Mouse (Mus musculus): ENCODE measurements around the gene Hes6.

The Hes6 gene

DNA sequence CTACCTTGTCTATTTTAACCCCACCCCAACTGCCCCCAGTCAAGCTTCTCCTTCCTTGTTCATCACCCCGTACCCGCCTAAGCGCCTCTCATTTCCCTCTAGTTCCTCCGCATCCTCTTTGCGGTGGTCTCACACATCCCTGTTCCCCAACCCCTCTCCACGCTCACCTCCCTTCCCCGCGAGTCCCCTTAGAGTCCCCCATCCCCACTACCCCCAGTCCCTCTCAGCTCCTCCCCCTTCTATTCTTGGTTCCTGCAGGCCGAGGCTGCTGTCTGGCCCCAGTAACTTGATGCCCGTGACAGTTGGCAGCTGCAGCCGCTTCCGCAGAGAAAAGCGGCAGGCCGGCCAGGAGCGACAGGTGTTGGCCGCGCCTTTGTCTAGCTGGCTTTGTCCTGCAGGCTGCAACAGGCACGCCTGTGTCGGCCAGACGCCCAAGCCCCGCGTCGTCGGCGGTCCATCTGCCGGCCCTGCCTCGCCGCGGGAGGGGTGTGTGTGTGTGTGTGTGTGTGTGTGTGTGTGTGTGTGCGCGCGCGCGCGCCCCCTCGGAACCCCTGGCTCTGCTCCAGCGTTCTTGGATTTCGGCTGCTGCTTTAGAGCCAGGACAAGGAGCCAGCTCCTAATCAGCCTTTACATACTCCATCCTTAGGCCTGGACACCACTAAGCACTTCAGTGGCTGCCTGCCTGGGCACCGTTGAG lies at the start of gene Hes6:
Gene Hes6 (minus strand): TSS at position 141 of the 697 bp plus-strand sequence.
- peak; percentile 51 to 56 for DNase-seq

DNA sequence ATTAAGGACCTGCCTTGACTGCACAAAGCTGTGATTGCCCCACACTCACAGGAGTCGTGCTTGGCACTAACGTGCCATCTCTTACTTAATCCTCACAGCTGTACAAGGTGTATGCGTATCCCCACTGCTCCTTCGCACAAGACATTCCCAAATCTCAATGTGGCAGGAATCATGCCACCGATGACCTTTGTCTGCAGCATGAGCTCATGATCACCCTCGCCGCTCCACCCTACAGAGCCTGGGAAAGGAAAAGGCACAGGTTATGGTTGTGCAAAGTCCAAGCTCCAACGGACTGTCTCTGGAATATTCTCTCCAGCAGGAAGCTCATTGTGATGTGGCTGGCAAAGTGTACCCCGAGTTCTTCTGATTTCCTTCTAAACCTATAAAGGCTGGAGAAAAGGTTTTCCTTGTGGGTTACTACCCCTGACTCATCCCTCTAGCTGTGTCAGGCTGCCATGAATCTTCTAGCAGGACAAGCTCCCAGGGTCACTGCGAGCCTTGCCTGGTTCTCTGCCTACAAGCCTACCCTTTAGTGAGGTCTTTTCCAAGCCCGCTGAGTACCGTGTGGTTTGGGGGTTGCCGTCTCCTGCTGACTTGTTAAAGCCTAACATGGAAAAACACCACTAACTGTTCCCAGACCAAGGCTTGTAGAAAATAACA lies 49.6 kb upstream of the Hes6 start:
- no peak for DNase-seq

DNA sequence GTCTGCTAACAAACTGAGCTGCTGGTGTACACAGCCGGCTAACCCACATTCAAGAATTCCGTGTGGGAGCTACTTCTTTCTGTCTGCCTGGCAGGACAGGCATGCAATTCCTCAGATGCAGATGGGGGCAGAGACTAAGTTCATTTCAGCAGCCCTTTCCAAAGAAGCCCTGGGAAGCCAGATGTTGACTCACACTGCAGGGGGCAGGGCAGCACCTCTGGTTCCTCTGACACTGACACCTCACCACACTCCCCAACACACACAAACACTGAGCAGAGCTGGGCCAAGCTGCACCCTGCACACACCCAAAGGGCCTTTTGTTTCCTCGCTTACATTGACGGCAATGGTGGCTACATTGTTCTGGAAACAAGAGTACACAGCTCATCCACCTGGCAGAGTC lies 46.7 kb upstream of the Hes6 start:
- peak in 1 of 2 experiments; percentile 3 for DNase-seq

DNA sequence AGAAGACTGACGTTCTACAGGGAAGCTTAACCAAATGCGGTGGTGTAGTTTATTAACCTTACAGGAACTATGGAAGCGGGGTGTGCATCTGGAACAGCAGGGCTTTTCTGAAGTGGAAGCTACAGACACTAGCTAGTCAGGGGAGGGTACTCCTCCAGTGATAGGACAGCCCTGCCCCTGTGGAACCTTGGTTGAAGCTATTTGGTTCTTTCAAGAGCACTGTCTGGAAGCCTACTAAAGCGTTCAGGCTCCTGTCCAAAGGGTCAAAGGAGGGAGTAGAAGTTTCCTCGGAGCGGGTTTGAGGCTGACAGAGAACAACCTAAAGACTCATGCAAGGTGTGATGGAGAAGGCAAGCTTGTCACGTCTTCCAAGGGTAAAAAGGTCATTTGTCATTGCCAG lies 46.2 kb upstream of the Hes6 start:
- no peak for DNase-seq

DNA sequence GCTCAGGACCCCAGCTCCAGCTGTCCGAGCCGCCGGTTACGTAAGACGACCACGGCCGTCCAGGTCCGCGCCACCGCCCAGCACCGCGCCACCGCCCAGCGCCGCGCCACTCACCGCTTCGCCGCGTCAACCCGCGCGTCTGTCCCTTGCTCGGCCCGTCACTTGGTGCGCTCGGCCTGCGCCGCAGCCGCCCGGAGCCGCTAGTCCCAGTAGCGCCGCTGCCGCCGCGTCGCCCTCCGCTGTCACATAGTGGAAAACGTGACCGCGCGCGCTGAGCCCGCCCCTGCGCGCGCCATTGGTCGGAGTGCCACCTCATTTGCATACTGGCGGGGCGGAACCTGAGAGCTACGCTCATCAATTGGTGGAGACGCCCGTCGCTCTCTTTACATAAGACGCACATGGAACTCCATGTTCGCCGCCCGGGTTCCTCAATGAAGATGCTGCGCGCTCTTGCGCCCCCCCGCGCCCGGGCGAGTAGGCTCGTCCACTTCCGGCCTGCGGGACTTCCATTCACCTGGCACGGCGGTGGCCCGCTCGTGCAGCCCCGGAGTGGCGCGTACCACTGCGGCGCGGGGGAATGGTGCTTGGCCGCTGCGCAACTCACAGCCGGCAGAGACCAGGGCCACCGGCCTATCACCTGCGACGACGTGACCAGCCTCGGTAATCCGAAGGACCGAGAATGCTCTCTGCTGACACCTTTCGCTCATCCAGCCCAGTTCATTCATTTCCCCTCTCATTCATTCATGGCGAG lies 45.4 kb upstream of the Hes6 start, which contains the start of gene Per2:
Gene Per2 (minus strand): TSS at position 266 of the 751 bp plus-strand sequence.
- DNase-seq: peak; percentile 100

DNA sequence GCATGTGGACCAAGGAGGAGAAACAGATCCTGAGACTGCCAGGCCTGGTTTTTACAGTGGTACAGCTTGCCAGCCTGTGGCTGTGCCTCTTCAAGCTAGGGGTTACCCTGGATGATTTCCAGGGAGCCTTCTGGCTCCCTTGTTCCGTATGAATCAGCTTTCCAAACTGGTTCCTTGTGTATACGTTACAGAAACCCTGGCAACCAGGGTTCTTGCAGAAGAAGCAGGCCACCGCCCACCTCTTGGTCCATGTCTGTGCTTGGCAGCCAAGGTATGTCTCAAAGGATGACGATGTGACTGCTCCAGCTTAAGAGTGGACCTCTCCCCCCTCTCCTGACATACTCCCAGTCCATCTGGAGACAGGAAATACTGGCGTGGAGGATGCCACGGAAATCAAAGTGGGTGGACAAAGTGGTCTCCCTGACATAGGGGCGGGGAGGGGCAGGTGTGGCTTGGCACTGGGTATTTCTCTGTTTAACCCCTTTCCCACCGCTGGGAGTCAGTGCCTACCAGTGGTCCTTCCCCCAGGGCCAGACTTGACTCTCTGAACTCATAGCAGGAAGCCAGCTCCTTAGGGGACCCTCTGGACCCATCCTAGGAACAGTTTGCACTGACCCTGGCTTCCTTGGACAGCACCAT lies 44.5 kb upstream of the Hes6 start:
- DNase-seq: peak; percentile 8 to 38

DNA sequence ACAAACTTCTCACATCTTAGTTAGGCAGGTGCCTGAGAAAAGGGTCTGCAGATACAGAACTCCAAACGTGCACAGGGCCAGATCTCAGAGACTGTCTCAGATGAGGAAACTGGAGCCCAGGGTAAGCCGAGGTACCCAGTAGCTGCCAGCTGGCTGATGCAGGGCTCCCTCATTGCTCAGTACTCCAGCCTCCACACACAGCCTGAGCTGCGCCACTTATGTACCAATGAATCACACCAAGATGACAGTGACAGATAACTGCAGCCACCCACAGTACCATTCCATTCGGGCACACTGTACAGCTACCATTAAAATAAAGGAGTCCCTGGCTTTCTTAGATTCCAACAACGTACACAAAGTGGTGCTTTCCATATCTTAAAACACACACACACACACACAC lies 43.9 kb upstream of the Hes6 start:
- DNase-seq: no peak

DNA sequence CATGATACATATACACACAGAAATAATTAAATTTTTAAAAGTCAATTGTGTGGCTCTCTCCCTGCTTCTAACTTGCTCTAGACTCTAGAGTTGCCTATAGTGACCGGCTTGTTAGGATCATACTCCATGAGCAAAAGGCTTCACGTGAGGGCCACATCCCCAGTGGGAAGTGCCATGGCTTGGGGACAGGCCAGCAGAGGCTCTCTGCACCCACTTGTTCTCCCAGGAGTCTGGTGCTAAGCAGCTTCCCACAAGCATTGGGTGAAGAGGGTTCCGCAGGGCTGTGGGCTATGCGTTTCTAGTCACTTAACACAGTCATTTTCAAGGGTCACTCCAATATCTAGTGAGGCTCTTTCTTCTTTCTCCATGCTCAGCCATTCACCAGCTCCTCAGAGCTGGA lies 43.3 kb upstream of the Hes6 start:
- no peak for DNase-seq

DNA sequence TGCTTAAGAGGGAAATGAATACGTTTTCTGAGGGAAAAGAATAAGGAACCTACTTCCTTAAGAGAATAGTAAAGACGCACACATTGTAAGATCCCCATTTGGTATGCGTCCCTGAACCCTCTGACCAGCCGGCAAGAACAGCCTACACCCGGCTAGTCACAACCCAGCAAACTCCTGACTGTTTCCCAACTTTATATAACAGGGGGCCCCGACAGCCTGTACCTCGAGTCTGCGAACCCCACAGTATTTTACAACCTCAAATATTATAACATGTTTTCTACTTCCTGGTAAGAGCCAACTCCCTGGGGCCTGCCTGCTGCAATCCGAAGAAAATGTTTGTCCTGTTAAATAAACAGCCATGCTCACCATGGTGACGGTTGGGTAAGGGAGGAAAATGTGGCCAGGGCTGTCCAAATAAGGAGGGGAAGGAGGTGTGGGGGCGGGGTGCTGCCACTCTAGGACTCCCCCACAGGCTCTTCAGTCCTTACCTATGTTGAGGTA lies 42.5 kb upstream of the Hes6 start:
- DNase-seq: peak; percentile 45 to 53

DNA sequence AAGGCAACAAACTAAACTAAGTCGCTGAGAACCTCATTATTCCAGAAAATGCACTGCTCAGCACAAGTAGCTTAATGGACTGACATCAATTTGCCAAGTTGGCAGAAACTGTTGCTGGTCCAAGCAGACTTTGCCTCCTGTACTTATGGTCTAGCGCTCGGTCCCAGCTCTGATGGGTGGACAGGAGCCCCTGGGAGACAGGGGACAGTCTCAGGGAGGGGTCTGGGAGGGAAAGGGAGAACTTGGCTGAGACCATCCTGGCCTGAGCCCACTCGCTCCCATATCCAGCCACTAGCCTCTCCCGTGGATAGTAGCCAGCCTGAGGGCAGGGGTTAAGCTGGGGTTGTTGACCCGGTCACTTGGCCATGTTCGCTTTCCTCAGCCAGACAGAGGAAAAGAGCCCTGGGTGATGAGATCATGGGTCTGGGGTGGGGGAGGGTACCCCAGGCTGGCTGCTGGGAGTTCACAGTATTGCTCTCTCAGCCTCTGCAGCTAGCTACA lies 41.9 kb upstream of the Hes6 start:
- no peak for DNase-seq

DNA sequence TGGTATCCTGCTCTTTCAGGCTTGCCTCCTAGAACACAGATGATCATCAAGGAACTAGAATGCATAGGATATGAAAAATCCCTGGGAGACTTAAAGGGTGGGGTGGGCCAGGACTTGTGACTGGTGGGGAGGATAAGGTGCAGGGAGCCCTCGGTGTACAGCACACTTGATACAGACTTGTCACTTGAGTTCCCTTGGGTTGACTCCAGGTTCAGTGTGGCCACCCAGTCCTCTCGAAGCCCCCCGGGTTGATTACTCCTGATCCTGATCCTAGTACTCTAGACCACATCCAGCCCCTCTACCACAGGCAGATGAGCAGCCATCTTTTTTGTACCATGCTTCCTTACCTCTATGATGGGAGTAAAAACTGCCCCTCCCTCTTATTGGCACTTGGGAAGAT lies 41.1 kb upstream of the Hes6 start:
- no peak for DNase-seq

DNA sequence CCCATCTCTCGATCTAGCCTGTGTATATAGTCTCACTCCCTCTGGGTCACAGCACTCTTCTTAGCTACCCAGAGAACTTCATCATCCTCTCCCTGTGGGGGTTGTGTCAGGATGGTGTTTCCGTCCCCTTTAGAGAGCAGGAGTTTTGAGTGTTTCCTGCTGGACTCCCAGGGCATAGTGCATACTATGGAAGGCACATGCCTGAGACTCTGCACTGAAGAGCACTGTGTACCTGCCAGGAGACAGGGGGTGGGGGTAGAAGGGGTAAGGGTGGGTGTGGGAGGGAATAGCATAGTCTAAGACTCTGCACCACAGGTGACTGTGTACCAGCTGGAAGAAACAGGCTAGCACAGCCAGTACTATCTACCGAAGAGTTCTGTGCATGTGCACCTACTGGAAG lies 40.5 kb upstream of the Hes6 start:
- no peak for DNase-seq

DNA sequence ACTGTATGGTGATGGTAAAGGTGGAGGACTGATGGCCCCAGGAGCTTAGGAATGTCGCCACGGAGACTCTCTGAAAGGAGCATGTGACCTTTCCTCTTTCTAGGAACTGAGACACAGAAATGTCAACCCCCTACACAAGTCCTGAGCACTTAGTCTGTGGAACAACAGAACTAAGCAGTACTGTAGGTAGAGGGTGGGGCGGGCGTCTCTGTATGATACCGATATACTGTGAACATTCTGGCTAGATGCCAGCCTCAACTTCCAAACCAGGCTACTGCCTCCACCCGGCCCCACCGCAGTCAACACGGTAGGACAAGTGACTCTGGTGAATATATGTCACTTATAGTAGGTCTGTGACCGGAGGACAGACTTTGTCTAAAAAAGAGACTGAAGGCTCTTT lies 40.1 kb upstream of the Hes6 start:
- DNase-seq: no peak

DNA sequence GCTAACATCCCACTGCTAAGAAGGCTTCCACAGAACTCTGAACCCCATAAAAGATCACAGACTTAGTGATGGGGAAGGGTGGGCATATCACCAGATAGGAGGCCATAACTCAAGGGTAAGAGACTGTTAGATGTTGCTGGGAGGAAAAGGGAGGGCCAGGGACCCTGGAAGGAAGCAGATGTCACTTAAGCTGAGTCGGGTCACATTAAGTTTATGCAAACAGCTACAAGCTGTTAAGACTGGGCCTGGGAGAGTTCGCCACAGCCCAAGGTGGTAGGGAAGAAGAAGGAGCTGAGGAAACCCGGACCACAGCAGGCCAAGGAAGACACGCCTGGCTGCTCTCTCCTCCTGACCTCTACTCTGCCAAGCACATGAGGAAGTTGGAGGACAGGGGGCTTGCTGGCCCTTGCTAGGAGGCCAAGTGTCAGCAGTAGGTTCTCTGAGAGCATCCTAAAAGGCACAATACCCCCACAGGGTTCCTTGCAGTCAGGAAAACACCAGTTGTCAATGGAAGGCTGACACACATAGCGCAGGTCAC lies 37.8 kb upstream of the Hes6 start:
- DNase-seq: no peak

DNA sequence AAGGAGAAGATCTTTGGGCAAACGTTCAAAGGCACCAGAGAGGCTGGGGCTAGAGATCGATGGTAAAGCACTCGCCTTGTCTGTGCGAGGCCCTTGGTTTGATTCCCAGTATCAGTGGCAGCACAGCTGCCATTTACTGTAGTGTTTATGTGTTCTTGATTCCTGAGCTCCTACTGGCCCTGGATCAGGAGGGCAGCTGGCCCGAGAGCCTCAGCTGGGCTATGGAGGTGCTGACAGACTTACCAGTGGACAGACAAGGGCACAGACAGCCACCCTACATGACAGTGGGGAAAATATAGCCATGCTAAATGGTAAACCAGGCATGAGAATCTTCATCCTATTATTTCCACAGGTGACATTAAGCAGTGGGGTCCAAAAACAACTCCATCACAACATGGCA lies 37.0 kb upstream of the Hes6 start:
- no peak for DNase-seq

DNA sequence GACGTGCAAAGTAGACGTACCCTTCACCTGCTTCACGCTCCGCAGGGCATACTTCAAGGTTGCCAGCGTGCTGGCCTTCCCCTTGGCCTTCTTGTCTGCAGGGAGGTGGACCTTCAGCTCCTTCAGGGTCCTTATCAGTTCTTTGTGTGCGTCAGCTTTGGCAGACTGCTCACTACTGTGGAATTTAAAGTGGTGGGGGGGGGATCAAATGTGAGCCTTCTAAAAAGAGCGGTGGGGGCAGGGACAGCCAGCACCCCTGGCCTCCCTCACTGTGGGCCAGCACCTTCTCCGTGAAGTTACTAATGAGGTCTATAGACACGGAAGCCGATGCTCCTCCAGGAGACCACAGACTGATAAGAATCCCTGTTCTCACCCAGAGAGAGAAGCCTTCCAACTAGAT lies 34.9 kb upstream of the Hes6 start:
- no peak for DNase-seq

DNA sequence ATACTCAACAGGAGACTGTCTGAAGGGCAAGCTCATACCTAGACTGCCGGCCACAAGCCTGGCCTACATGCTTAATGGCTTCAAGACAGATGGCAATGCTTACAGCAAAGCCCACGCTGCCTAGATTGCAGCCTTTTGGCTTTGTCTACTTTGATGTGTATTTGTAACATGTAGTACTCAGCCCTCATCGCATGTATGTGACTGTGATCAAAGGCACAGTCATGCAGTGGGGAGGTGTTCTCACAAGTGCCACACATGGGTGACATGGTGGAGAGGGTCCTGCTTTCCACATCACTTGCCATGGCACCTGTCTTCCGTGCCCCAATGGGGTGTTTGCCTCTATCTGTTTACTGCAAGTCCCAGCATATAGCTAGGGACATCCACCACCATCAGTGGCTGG lies 32.7 kb upstream of the Hes6 start:
- no peak for DNase-seq

DNA sequence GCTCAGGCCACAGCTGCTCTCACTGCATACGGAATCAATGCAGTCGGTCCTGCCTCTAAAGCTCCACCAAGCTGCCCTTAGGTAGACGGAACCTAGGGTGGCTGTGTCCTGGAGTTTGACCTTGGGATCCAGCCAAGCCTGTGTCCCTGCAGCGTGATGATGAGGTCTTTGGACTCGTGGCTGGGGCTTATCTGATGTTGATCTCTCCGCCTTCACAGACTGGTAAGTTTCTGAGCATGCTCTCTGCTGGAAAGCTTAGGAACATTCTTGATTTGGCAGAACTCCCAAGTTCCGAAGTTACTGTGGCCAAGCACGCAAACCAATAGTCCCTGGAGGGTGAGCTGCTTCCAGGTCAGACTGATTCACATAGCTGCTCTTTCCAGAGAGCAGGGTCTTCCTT lies 32.2 kb upstream of the Hes6 start:
- DNase-seq: no peak

DNA sequence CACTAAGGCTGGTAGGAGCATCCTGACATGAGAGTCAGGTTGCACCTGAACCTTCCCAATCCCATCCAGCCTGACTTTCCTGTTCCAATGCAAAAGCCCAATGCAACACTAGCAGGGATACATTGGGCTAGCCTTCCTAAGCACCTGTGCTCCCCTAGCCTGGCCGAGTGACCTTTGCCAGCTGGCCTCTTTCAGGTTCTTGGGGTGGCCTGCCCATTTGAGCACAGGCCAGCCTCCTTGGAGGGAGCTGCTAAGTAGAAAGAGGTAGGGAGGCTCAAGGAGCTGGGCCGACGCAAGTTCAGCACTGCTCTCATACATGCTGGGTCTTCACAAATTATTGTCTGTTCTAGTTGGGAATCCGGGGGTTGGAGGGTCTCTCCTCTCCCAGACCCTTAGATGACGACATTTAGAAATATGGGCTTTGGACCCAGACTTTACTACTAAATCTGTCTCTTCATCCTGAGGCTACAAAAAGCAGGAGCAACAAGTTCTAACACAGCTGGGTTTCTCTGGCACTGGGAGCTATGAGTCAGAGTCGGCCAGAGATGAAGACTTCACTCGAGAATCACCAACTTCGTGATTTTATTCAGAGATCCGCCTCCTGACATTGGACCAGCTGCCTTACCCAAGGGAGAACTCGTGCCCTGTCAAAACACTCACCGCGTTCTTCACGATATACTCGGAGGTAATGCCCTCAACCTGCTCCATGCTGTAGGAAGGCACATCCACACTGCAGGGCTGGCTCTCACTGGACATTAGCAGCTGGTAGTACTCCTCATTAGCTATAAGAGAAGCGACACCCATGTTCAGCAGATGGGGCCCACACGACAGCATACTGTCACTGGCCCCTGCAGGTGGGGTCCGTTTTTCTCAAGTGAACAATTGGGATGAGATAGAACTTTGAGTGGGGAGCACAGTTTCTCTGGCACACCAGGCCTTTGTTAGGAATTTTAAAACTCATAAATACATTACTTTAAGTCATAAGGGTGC lies 31.3 kb upstream of the Hes6 start:
- no peak for DNase-seq

DNA sequence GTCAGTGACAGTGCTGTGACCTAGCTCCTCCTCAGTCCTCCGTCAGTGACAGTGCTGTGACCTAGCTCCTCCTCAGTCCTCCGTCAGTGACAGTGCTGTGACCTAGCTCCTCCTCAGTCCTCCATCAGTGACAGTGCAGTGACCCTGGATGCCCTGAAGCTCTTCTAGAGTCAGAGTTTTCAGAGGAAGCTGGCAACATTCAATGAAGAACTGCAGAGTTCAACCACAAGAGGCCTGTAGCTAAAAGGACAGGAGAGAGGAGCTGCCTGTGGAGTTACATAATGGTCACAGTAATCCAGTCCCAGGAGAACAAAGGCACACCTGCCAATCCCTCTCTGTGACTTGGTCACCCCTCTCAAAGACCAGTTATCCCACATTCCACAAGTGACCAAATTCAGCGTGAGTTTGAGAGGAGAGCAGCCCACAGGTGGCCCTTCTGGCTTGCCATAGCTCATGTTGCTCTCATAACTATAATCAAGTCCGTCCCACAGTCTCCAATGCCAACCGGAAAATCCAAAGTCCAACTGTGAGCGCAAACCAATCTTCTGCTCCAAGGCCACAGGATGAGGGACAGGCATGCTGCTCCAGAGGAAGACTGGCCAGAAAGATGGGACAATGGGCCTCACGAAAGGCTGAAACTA lies 28.6 kb upstream of the Hes6 start:
- DNase-seq: no peak

DNA sequence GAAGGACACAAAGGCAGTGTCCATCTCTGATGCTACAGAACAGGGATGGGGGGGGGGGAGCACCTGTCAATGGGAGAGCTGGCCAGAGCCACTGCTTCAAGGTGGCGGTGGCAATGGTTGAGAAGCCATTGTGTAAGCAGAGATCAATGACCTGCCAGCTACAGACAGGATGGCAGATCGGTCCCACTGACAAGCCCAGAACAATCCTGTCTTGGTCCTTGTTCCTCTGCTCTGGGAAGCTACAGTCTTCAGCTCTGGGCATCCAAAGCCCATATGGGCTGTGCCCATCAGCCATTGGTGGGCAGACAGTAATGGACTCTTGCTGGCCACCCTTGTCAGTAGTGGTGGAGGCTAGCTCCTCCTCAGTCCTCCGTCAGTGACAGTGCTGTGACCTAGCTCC lies 28.0 kb upstream of the Hes6 start:
- no peak for DNase-seq

Data from B cell, adult 2 months (primary cell).